Mouse (Mus musculus) G1E (cell line): ENCODE data around the gene Cacna1s.

ENCODE experiments used
- CTCF ChIP-seq: IDR thresholded peaks from 2 replicates; pipeline ENCODE4 v1.5.1; 2012; ENCODE audit warnings: low read depth, low read length, inconsistent platforms, mixed read lengths
- GATA1 ChIP-seq: IDR thresholded peaks from 2 replicates; pipeline ENCODE4 v1.6.1; 2012; ENCODE audit warnings: borderline replicate concordance, low read length, inconsistent platforms, mixed read lengths

DNA sequence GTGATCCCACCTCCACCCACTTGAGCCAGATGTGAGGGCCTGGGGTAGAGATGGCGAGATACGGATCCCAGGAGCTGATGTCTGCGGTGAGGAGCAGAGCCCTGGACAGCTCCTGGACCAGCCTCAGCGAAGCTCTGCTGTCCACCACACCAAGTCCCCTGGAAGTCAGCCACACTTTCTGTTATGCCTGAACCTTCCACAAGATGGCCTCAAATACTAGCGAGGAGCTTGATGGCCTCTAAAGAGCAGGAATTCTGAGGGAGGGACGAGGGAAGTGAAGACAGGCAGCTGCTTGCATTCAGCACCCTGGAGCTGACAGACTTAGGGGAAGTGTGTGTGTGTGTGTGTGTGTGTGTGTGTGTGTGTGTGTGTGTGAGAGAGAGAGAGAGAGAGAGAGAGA is 1.1 kb upstream of the Cacna1s start:
- TF ChIP-seq CTCF (0 out of 2 replicates have a peak, but pooled peaks have one; percentile 37), GATA1 (no peak)
